In genomic region chr1:184447911-184448310, GRCm38 (mm10) we compare ENCODE assay signal across 8 mouse cellular contexts.
DNase-seq lines count a peak whose midpoint lies in the region; ATAC-seq lines count a peak whose summit lies in the region.

No protein-coding gene starts in this region.

- intact Hi-C loops in gastrocnemius, postnatal 36 days (cut with DNase I): loop anchor here (2.0 kb wide), 1 partner anchor 283 kb away; no protein-coding TSS in a partner anchor

- no peaks in the 10 kb centered on the region for H3K36me3 ChIP-seq in forebrain, embryonic 14.5 days (ENCODE audit: control insufficient read depth, insufficient read depth, low read length)
- H3K36me3 ChIP-seq in forebrain, embryonic 15.5 days: no peaks in the 10 kb centered on the region

- 0 out of 2 replicates have a peak, but pooled peaks cover 3% of the 10 kb centered on the region for H3K27me3 ChIP-seq in forebrain, embryonic 14.5 days (replicated peaks; ENCODE audit: control insufficient read depth, insufficient read depth, low read length)
- no peaks in the 10 kb centered on the region for H3K27me3 ChIP-seq in forebrain, embryonic 15.5 days

- H3K27ac ChIP-seq in forebrain, embryonic 14.5 days (ENCODE audit: low read depth, low read length): no peak overlapping the region
- no peak overlapping the region for H3K27ac ChIP-seq in forebrain, embryonic 15.5 days (replicated peaks)

- no peak overlapping the region for H3K4me2 ChIP-seq in forebrain, embryonic 14.5 days (ENCODE audit: low read length)
- H3K4me2 ChIP-seq in forebrain, embryonic 15.5 days (replicated peaks): no peak overlapping the region

- H3K9ac ChIP-seq in forebrain, embryonic 14.5 days (ENCODE audit: low read length): no peak overlapping the region
- H3K9ac ChIP-seq in forebrain, embryonic 15.5 days (replicated peaks): no peak overlapping the region

- no peak overlapping the region for H3K4me3 ChIP-seq in forebrain, embryonic 14.5 days (ENCODE audit: low read depth, low read length)
- H3K4me3 ChIP-seq in forebrain, embryonic 15.5 days: no peak overlapping the region

- WGBS in forebrain, embryonic 14.5 days: 58% methylated on average over 7 of the region's 7 CpGs
- WGBS in forebrain, embryonic 15.5 days: 56% methylated on average over 7 of the region's 7 CpGs

- H3K9me3 ChIP-seq in forebrain, embryonic 14.5 days (replicated peaks; ENCODE audit: control insufficient read depth, low read length): no peaks in the 10 kb centered on the region
- no peaks in the 10 kb centered on the region for H3K9me3 ChIP-seq in forebrain, embryonic 15.5 days

- no peak for ATAC-seq in forebrain, embryonic 14.5 days
- ATAC-seq in forebrain, embryonic 15.5 days (replicated peaks): no peak
- peak; percentile 77 for ATAC-seq in megakaryocyte, adult 5-6 weeks (ENCODE audit: poor library complexity, severe bottlenecking)

- no peaks in the 10 kb centered on the region for H3K4me1 ChIP-seq in forebrain, embryonic 14.5 days (ENCODE audit: control insufficient read depth, insufficient read depth, low read length)
- no peaks in the 10 kb centered on the region for H3K4me1 ChIP-seq in forebrain, embryonic 15.5 days

- DNase-seq in forebrain, embryonic 14.5 days (ENCODE audit: low spot score): peak; percentile 53
- peak; percentile 63 for DNase-seq in R1 (ENCODE audit: low read depth, low spot score)
- DNase-seq in cerebellum, postnatal 14 days: peak; percentile 77 to 84
- DNase-seq in gastrocnemius, postnatal 36 days: peak; percentile 86 to 90
- DNase-seq in layer of hippocampus, postnatal 25 days (ENCODE audit: extremely low spot score in 1 of 2, low spot score in 1 of 2): peak; percentile 48 to 80
- peak; percentile 56 to 69 for DNase-seq in spleen, postnatal 36 days (ENCODE audit: low spot score in 2 of 2)
